Mouse (Mus musculus): ENCODE results near the gene Ten1. TPM values are rescaled to one million over a fixed set of nuclear protein-coding genes. Genes with fewer than 3 reads are reported as not detected.
A peak's percentile ranks its signal among the peaks of the same experiment; 100 is the strongest.

Ten1 gene
- total RNA-seq, 2 experiments from 2014 or later, result 33.7 to 39.8 TPM

DNA sequence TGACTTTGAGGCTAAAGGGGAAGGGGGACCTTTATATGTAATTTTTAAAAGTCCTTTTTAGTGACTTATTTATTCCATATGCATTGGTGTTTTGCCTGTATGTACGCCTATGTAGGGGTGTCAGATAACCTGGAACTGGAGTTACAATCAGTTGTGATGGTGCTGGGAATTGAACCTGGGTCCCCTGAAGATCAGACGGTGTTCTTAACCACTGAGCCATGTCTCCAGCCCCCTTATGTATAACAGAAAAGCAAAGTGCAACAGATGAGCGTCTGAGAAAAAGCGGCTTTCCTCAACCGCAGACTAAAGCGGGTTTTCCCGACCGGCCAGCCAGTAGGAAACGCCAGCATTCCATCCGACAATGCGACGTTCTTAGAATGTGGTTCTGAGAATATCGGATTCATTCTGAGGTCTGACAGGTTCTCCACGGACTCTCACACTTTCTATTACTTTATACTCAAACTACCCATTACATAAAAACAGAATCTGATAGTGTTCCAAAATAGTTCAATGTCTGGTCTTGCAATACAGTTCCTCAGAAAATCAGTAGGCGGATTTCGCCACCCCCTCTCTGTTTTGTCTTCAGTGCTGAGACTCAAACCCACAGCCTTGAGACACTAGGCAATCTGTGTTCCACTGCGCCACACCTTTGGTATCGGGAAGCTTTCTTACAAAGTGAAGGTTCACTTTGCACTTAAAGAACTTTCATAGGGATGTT lies 1.6 kb upstream of the Ten1 start:
- no peak for DNase-seq (ENCODE audit: low spot score in 2 of 2)

GRCm38 (mm10) chr11:116197584-116197906 lies 1.1 kb upstream of the Ten1 start:
- no peak for DNase-seq (ENCODE audit: low spot score in 2 of 2)

- DNase-seq (ENCODE audit: low spot score in 2 of 2), result no peak
Measured at GRCm38 (mm10) chr11:116198132-116198531, 523 bp upstream of the Ten1 start.

DNA sequence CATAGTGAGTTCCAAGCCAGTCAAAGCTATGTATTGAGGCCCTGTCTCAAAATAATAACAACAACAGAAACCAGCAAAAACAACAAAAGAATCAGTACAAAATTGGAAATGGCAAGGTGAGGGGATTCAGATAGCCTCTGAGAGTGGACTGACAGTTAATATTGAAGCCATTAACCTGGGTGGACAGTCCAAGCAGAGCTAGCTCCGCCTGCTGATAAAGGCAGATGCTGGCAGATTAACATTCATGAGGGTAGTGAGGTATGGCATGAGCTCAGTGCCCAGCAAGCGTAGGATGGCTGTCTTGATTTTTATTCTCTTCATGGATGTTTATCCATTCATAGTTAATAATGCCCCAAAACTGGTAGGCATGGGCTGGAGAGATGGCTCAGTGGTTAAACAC lies 2.5 kb downstream of the Ten1 start:
- no peak for DNase-seq (ENCODE audit: low spot score in 2 of 2)

DNA sequence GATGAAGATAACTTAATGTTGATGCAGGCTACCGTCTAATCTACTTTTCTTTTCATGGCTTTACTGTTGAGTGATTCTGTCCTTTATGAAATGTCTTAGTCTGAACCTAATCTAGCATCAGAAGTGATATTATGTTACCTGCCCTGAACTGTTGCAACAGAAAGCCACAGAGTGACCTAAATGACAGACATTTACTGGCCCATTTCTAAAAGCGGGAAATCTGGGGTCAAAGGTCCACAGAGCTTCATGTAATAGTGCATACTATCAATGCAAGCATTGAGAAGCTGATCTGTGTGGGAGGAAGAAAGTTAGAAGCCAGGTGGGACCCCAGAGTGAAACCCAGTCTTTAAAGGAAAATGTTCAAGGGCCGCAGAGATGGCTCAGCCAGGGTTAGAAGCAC lies 4.5 kb downstream of the Ten1 start:
- DNase-seq (ENCODE audit: low spot score in 2 of 2), result no peak

DNA sequence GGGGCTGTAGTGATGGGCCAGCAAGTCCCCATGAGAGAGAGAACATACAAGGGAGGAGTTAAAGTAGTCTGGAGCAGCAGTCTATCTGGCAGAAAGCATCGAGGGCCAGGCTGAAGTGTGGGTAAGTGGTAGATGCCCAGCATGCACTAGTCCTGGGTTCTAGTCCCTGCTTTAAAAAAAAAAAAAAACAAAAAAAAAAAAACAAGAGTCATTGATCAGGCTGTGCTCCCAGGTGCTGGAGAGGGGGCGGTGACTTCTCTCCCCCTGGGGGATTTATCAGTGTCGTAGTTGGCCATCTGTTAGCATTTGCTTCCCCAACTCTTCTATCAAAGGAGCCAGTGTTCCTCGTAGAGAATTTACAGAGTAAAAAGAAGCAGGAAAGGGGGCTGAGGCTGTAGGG lies 8.0 kb downstream of the Ten1 start:
- no peak for DNase-seq (ENCODE audit: low spot score in 2 of 2)

GRCm38 (mm10) chr11:116208660-116209059 lies 10.0 kb downstream of the Ten1 start:
- DNase-seq (ENCODE audit: low spot score in 2 of 2), result no peak

GRCm38 (mm10) chr11:116209257-116209656 lies 10.6 kb downstream of the Ten1 start:
- DNase-seq (ENCODE audit: low spot score in 2 of 2), result no peak

GRCm38 (mm10) chr11:116210696-116211095 lies 12.0 kb downstream of the Ten1 start:
- DNase-seq (ENCODE audit: low spot score in 2 of 2), result no peak

GRCm38 (mm10) chr11:116212847-116213246 lies 14.2 kb downstream of the Ten1 start:
- no peak for DNase-seq (ENCODE audit: low spot score in 2 of 2)

- no peak for DNase-seq (ENCODE audit: low spot score in 2 of 2)
Measured at GRCm38 (mm10) chr11:116213877-116214510, 15.3 kb downstream of the Ten1 start.

DNA sequence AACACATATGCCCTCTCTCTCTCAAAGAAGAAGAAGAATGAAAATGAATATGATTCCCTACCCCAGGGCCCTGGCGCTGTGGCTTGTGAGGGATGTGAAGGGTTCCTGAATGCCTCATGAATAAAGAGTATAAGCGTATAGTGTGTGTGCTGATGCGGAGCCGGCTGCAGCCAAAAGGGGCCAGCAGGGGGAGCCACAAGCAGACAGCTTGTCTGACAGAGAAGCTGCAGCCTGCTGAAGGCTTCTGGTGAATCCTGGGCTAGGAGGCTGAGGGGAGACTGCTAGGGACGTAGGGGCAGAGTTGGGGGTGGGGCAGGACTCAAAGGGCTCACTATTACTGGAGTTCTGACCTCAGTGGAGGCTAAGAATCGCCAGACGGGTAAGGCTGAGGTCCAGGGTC lies 16.5 kb downstream of the Ten1 start:
- DNase-seq (ENCODE audit: low spot score in 2 of 2), result no peak

- no peak for DNase-seq (ENCODE audit: low spot score in 2 of 2)
Measured at GRCm38 (mm10) chr11:116215991-116216390, 17.3 kb downstream of the Ten1 start.

DNA sequence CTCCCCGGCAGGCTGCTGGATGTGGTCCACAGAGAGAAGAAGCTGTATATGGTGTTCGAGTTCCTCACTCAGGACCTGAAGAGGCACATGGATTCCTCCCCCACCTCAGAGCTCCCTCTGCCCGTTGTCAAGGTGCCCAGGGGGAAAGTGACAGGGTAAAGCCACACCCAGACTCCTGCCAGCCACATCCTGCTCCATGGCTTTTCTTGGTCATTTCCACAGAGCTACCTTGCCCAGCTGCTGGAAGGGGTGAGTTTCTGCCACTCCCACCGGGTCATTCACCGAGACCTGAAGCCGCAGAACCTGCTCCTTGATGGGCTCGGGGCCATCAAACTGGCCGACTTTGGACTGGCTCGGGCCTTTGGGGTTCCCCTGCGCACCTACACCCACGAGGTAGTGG lies 17.9 kb downstream of the Ten1 start:
- no peak for DNase-seq (ENCODE audit: low spot score in 2 of 2)

DNA sequence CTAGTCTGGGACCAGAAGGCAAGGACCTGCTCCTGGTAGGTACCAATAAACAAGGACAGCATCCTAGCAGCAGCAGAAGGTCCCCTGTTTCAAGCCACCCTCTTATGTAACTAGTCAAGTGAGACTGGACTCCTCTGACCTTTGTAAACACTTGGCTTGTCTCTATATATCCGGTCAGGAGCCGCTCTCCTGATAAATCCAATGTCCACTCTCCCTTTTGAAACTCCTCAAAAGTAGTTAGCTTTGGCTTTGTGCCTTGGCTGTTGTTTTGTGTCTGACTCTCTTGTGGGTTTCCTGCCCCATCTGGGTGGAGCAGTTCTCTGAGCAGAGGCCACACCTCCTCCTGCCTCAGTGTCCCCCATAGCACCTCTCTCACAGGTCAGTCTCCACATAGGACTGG lies 19.6 kb downstream of the Ten1 start:
- DNase-seq (ENCODE audit: low spot score in 2 of 2), result no peak

DNA sequence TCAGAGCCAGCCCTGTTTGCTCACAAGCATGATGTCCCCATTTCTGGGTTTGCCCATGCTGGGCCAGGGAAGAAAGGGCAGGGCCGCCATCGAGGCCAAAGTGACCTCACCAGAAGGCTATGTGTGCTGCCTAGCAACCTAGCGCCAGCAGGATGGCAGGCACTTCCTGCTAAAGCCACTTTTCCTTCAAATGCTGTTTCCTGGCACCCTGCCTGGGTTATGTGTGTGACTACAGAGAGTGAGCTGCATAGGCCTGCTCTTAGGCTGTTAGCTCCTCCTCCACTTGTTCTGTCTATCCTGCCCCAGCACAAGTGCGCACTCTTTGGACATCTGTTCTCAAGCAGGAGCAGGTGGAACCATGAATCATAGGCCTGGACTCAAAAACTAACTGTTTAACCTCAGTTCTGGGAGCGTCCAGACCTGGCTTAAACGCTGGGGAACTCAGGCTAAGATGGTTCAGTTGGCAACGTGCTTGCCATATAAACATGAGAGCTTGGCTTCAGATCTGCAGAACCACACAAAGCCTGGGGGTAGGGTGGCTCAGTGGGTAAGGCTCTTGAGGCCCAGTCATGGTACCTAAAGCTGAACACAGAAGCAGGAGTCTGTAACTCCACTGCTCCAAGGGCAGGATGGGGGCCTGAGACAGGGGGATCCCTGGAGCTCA lies 20.2 kb downstream of the Ten1 start:
- peak; percentile 84 to 93 for DNase-seq (ENCODE audit: low spot score in 2 of 2)

- DNase-seq (ENCODE audit: low spot score in 2 of 2), result peak in 1 of 2 experiments; percentile 53
Measured at GRCm38 (mm10) chr11:116219885-116220284, 21.2 kb downstream of the Ten1 start.

- DNase-seq (ENCODE audit: low spot score in 2 of 2), result no peak
Measured at GRCm38 (mm10) chr11:116221931-116222739, 23.5 kb downstream of the Ten1 start.

DNA sequence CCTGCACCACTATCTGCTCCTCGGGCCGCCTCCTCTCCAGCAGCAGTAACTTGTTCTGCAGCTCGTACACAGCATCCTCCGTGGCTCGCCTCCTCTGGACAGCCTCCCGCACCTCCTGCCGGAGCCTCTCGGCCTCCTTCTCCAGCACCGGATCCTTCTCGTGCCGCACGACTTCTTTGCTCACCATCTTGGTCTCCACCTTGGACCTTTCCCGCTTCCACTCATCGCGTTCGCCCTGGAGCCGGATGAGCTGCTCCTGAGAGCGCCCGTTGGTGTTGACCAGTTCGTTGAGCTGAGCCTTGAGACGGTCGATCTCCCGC lies 24.0 kb downstream of the Ten1 start:
- DNase-seq (ENCODE audit: low spot score in 2 of 2), result no peak

DNA sequence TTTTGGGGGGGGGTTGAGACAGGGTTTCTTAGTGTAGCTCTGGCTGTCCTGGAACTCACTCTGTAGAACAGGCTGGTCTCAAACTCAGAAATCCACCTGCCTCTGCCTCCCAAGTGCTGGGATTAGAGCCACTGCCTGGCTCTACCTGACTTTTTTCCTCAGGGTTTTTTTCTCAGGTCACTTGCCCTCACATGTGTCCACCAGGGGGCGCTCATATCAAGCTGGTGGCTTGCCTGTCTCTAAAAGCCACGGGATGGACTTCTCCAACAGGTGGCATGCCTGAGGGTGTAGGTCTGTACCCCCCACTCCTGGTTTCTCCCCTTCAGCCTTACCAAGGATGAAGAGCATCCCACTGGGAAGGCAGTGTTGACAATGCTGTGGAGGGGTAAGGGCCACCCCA lies 27.8 kb downstream of the Ten1 start:
- DNase-seq (ENCODE audit: low spot score in 2 of 2), result peak; percentile 48 to 74

GRCm38 (mm10) chr11:116228699-116229098 lies 30.0 kb downstream of the Ten1 start:
- DNase-seq (ENCODE audit: low spot score in 2 of 2), result no peak

GRCm38 (mm10) chr11:116232427-116232826 lies 33.8 kb downstream of the Ten1 start:
- DNase-seq (ENCODE audit: low spot score in 2 of 2), result no peak
